Mouse (Mus musculus): ENCODE measurements around the gene Hsd3b6. TPM values are rescaled to one million over a fixed set of nuclear protein-coding genes. Genes with fewer than 3 reads are reported as not detected.

Hsd3b6 gene
- total RNA-seq (2014; fragmentation: Nextera tagmentation) (not detected in 2 replicates), total RNA-seq (2017) (0.05 TPM in 1 of 2 replicates, not detected in the other), polyA plus RNA-seq (2012) (not detected in 2 replicates)

GRCm38 (mm10) chr3:98814101-98814670 is at the start of gene Hsd3b6:
Gene Hsd3b6 (minus strand): TSS chr3:98814443.
- H3K4me3 ChIP-seq (ENCODE audit: low read depth, low read length): no peak within 1 kb of the TSS
- no peak for ATAC-seq (ENCODE audit: extremely low read depth, insufficient number of reproducible peaks, low FRiP score, poor library complexity, severe bottlenecking)

DNA sequence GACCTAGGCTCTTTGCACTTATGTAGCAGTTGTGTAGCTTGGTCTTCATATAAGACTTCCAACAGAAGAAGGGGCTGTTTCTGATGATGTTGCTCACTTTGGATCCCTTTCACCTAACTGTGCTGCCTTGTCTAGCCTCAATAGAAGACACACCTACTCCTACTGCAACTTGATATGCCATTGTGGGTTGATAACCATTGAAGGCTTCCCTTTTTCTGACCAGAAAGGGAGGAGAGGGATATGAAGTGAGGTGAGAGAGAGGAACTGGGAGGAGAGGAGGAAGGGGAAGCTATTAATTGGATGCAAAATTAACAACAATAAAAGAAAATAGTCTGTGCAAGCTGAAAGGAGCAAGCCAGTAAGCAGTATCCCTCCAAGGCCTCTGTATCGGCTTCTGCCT is 48.6 kb upstream of the Hsd3b6 start:
- Histone ChIP-seq H3K4me1 (ENCODE audit: insufficient read depth, low read depth, low read length) (no peaks in the 10 kb centered on the region), H3K36me3 (replicated peaks) (no peaks in the 10 kb centered on the region), H3K4me3 (ENCODE audit: low read depth, low read length) (no peak overlapping the region), H3K9me3 (replicated peaks) (peaks cover 7% of the 10 kb centered on the region), H3K27me3 (ENCODE audit: insufficient read depth, low read length) (no peaks in the 10 kb centered on the region)
- ATAC-seq (ENCODE audit: extremely low read depth, insufficient number of reproducible peaks, low FRiP score, poor library complexity, severe bottlenecking) (no peak), DNase-seq (ENCODE audit: low spot score) (no peak)
- TF ChIP-seq TAL1 (conservative IDR thresholded peaks at IDR 0.05; ENCODE audit: low read depth, low read length) (no peak), CTCF (IDR thresholded peaks at IDR 0.05; ENCODE audit: low read depth, low read length) (no peak), POLR2AphosphoS5 (IDR thresholded peaks at IDR 0.05; ENCODE audit: insufficient replicate concordance, low read depth, low read length) (no peak), GATA2 (IDR thresholded peaks at IDR 0.05; ENCODE audit: borderline replicate concordance, low read depth, low read length) (no peak), GATA1 (IDR thresholded peaks at IDR 0.05; ENCODE audit: borderline replicate concordance, low read length) (no peak)

More at GRCm38 (mm10) chr3:98814101-98814670, at the start of gene Hsd3b6:
- no peaks in the 10 kb centered on the region for H3K36me3 ChIP-seq (replicated peaks)
- TF ChIP-seq GATA1 (IDR thresholded peaks at IDR 0.05; ENCODE audit: borderline replicate concordance, low read length) (no peak), POLR2AphosphoS5 (IDR thresholded peaks at IDR 0.05; ENCODE audit: insufficient replicate concordance, low read depth, low read length) (no peak)
- DNase-seq (ENCODE audit: low spot score): no peak
- H3K9me3 ChIP-seq (replicated peaks): peaks cover 9% of the 10 kb centered on the region; the same call in 1 of the 2 replicates
- no peaks in the 10 kb centered on the region for H3K4me1 ChIP-seq (ENCODE audit: insufficient read depth, low read depth, low read length)
- H3K27me3 ChIP-seq (ENCODE audit: insufficient read depth, low read length): no peaks in the 10 kb centered on the region

DNA sequence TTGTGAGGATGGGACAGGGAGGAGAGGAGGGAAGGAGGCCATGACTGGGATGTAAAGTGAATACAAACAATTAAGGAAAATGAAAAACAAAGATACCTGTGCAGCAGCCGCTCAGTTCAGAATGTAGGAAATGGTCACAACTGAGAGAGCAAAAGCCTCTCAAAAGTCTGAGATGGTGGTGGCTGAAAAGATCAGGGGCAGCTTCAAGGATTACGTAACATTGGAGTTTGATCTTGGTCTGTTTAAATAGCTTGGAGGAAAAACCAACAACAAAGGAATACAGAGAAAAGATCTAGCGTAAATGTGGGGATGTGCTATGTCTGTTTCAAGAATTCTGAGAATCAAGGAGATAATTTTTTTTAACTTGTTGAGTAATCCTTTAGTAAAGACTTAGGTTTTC is 45.3 kb upstream of the Hsd3b6 start, which contains the start of gene Hsd3b1:
Gene Hsd3b1, minus strand, starts transcription at position 219 of the 400 bp plus-strand sequence.
- Histone ChIP-seq H3K36me3 (replicated peaks) (no peaks in the 10 kb centered on the region), H3K9me3 (replicated peaks) (peaks cover 12% of the 10 kb centered on the region), H3K4me3 (ENCODE audit: low read depth, low read length) (no peak within 1 kb of the TSS), H3K4me1 (ENCODE audit: insufficient read depth, low read depth, low read length) (no peaks in the 10 kb centered on the region), H3K27me3 (ENCODE audit: insufficient read depth, low read length) (no peaks in the 10 kb centered on the region)
- DNase-seq (ENCODE audit: low spot score) (no peak), ATAC-seq (ENCODE audit: extremely low read depth, insufficient number of reproducible peaks, low FRiP score, poor library complexity, severe bottlenecking) (no peak)
- TF ChIP-seq GATA2 (IDR thresholded peaks at IDR 0.05; ENCODE audit: borderline replicate concordance, low read depth, low read length) (no peak), GATA1 (IDR thresholded peaks at IDR 0.05; ENCODE audit: borderline replicate concordance, low read length) (no peak), POLR2AphosphoS5 (IDR thresholded peaks at IDR 0.05; ENCODE audit: insufficient replicate concordance, low read depth, low read length) (no peak), TAL1 (conservative IDR thresholded peaks at IDR 0.05; ENCODE audit: low read depth, low read length) (no peak), CTCF (IDR thresholded peaks at IDR 0.05; ENCODE audit: low read depth, low read length) (no peak)

DNA sequence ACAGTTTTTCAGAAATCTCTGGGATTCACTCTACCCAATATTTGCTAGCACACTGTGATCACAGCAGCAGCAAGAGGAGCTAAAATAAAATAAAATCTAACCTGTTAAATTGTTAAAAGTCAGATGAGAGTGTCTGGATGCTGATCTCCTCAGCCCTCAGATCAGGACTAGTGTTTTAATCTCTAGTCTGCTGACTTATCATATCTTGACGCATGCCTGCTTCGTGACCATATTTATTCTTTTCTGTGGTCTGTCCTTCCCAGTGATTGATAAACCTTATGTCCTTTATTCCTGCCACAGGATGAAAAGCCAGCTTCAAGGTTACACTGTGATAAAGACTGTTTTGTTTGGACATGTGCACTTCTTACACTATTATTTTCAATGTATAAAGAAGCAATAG is 43.8 kb upstream of the Hsd3b6 start:
- Histone ChIP-seq H3K27me3 (ENCODE audit: insufficient read depth, low read length) (no peaks in the 10 kb centered on the region), H3K4me1 (ENCODE audit: insufficient read depth, low read depth, low read length) (no peaks in the 10 kb centered on the region), H3K9me3 (replicated peaks) (peaks cover 13% of the 10 kb centered on the region), H3K36me3 (replicated peaks) (no peaks in the 10 kb centered on the region), H3K4me3 (ENCODE audit: low read depth, low read length) (no peak overlapping the region)
- ATAC-seq (ENCODE audit: extremely low read depth, insufficient number of reproducible peaks, low FRiP score, poor library complexity, severe bottlenecking) (no peak), DNase-seq (ENCODE audit: low spot score) (no peak)
- TF ChIP-seq GATA2 (IDR thresholded peaks at IDR 0.05; ENCODE audit: borderline replicate concordance, low read depth, low read length) (no peak), POLR2AphosphoS5 (IDR thresholded peaks at IDR 0.05; ENCODE audit: insufficient replicate concordance, low read depth, low read length) (no peak), CTCF (IDR thresholded peaks at IDR 0.05; ENCODE audit: low read depth, low read length) (no peak), TAL1 (conservative IDR thresholded peaks at IDR 0.05; ENCODE audit: low read depth, low read length) (no peak), GATA1 (IDR thresholded peaks at IDR 0.05; ENCODE audit: borderline replicate concordance, low read length) (no peak)

DNA sequence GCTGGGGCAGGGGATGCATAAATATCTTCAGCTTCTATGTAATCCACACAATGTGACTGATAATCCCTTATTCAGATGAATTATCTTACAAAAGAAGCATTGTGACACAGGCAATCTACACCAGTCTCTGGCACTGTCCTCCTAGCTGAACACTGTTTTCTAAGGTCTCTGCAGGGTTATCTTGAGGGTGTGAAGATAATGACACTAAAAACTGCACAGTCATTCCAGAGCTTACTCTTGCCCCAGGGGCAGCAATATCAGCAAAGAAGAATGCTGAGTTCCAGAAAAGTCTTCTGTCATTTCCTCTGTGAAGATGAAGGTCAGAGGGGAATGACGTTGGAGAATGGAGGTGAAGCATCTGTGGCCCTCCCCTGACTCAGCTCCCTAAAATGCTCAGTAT is 42.6 kb upstream of the Hsd3b6 start:
- Histone ChIP-seq H3K27me3 (ENCODE audit: insufficient read depth, low read length) (no peaks in the 10 kb centered on the region), H3K4me3 (ENCODE audit: low read depth, low read length) (no peak overlapping the region), H3K9me3 (replicated peaks) (peaks cover 20% of the 10 kb centered on the region), H3K4me1 (ENCODE audit: insufficient read depth, low read depth, low read length) (no peaks in the 10 kb centered on the region), H3K36me3 (replicated peaks) (no peaks in the 10 kb centered on the region)
- DNase-seq (ENCODE audit: low spot score) (no peak), ATAC-seq (ENCODE audit: extremely low read depth, insufficient number of reproducible peaks, low FRiP score, poor library complexity, severe bottlenecking) (no peak)
- no peak for TF ChIP-seq POLR2AphosphoS5 (IDR thresholded peaks at IDR 0.05; ENCODE audit: insufficient replicate concordance, low read depth, low read length)
- TF ChIP-seq CTCF (IDR thresholded peaks at IDR 0.05; ENCODE audit: low read depth, low read length): no peak
- TF ChIP-seq GATA2 (IDR thresholded peaks at IDR 0.05; ENCODE audit: borderline replicate concordance, low read depth, low read length): no peak
- TF ChIP-seq TAL1 (conservative IDR thresholded peaks at IDR 0.05; ENCODE audit: low read depth, low read length): no peak
- no peak for TF ChIP-seq GATA1 (IDR thresholded peaks at IDR 0.05; ENCODE audit: borderline replicate concordance, low read length)

DNA sequence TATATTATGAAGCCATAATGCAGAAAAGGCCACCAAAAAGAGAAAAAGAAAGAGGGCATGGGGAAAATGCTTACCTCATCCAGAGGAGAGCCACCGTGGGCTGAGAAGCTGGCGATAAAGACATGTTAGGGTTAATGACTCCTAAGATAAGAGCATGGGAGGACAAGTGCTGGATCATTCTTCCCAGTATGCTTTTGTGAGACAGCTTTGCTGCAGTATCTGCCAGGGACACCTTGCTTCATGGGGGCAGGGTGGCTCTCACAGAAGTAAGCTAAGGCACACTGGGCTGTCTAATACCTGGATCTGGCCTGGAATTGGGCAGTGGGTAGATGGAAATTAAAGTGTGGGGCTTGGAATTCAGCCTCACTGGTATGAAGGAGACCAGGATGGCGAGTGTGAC is 40.9 kb upstream of the Hsd3b6 start:
- Histone ChIP-seq H3K4me3 (ENCODE audit: low read depth, low read length) (no peak overlapping the region), H3K4me1 (ENCODE audit: insufficient read depth, low read depth, low read length) (no peaks in the 10 kb centered on the region), H3K27me3 (ENCODE audit: insufficient read depth, low read length) (no peaks in the 10 kb centered on the region), H3K36me3 (replicated peaks) (no peaks in the 10 kb centered on the region), H3K9me3 (replicated peaks) (peaks cover 18% of the 10 kb centered on the region)
- DNase-seq (ENCODE audit: low spot score) (no peak), ATAC-seq (ENCODE audit: extremely low read depth, insufficient number of reproducible peaks, low FRiP score, poor library complexity, severe bottlenecking) (no peak)
- TF ChIP-seq CTCF (IDR thresholded peaks at IDR 0.05; ENCODE audit: low read depth, low read length) (no peak), GATA2 (IDR thresholded peaks at IDR 0.05; ENCODE audit: borderline replicate concordance, low read depth, low read length) (no peak), GATA1 (IDR thresholded peaks at IDR 0.05; ENCODE audit: borderline replicate concordance, low read length) (no peak), TAL1 (conservative IDR thresholded peaks at IDR 0.05; ENCODE audit: low read depth, low read length) (no peak), POLR2AphosphoS5 (IDR thresholded peaks at IDR 0.05; ENCODE audit: insufficient replicate concordance, low read depth, low read length) (no peak)
